Mouse (Mus musculus) kidney, adult 2 months (tissue): ENCODE measurements around the gene Rsph1.

Source experiments
- CTCF ChIP-seq: fragments of 200-500 bp; conservative IDR thresholded peaks from 2 replicates; pipeline ENCODE4 v1.5.1; 2011; ENCODE audit warnings: low read depth, mild to moderate bottlenecking, control low read depth, low read length, moderate library complexity, mixed read lengths; ENCODE audit not compliant: insufficient read depth, insufficient read length
- POLR2A ChIP-seq: fragments of 200-500 bp; IDR thresholded peaks from one replicate; pipeline ENCODE4 v1.6.1; 2011; ENCODE audit warnings: low read depth, low read length, control low read depth

DNA sequence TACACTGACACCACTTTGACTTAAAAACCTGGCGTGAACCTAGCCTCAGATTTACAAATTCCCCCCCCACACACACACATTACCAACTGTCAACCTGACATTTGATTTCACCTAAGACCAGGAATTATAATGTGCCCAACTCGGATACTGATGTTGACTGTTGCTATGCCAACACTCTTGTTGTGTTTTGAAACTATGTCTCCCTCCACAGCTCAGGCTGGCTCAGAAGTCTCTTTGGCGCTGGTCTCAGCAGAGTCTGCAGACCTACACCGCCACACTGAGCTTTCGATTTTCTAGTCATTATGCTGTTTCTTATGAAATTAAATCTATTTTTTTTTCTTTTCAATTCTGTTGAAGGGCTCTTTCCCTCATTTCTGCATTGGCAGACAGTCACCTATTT is 14.5 kb downstream of the Rsph1 start:
- TF ChIP-seq CTCF (no peak), POLR2A (no peak)
